Mouse (Mus musculus): Measurements from ENCODE around the gene Chrm3.
"Not testable (repeated sequence)": the region's sequence is repeated elsewhere in the genome, so short reads cannot be mapped to it uniquely, and the experiment has no call there.

Chrm3 gene

DNA sequence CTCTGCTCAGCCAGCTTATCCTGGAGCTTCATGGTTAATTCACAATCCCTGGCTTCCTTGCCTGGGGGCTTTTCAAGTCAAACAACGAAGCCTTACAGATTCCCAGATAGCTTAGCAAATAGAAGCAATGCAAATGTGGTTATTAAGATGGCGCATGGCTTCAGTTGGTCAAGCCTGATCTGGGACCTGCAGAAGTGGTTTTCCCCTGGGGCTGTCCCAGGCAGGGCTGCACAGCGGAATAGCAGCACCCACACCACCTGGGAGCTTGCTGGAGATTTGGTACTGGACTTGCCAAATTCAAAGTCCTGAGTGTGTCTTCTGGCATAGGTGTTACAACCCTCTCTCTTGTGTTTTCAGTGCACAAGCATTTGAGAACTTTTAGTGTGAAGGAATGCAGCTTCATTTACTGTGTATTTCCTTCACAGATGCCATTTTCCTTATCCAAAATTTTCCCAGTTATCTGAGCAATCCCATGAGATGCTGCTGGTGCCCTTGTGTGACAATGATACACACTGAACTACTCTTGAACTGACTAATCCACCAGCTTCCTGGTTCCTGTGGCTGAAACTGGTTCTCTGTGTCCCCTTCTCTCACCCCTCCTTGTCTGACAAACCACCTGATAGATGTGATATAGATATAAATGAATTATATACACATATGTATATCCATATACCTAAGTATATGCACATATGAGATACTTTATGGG is 461.8 kb downstream of the Chrm3 start:
- intact Hi-C loops (cut with DNase I), result no loop called here

DNA sequence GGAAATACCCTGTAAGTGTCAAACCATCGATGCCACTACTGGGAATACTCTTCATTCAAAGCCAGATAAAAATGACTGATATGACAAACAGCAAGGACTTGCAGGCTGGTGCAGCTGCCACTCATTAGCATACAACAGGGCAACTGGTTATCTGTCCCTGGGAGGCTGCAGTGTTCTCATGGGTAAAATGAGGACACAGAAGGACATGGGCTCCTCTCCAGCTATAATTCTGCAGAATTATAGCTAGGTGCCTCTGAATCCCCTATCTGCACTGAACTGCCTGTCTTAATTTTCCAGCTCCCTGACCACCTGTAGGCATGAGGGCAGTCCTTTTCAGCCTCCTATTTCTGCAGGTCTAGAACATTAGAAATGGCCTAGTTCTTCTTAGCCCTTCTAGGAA is 463.4 kb downstream of the Chrm3 start:
- intact Hi-C loops (cut with DNase I), result no loop called here

DNA sequence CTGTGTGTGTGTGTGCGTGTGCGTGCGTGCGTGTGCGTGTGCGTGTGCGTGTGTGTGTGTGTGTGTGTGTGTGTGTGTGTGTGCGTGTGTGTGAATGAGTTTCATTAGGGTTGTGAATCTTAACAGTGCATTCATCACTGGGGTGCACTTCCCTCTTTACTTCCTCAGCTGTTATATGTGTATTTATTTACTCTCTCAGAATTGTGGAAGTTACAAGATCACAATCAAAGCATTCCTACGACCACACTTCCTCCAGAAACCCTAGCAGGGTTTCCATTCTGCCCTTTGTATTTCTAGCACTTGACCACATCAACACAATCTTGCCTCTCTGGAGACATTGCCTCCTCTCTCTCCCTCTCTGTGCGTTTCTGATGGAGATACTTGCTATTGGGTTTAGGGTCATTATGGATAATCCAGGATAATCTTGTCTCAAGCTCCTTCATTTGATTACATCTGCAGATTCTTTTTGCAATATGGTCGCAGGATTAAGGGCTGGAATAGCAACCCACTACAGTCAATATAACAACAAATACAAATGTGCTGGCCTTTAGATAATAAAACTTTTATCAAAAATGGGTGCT is 465.5 kb downstream of the Chrm3 start:
- intact Hi-C loops (cut with DNase I), result no loop called here

DNA sequence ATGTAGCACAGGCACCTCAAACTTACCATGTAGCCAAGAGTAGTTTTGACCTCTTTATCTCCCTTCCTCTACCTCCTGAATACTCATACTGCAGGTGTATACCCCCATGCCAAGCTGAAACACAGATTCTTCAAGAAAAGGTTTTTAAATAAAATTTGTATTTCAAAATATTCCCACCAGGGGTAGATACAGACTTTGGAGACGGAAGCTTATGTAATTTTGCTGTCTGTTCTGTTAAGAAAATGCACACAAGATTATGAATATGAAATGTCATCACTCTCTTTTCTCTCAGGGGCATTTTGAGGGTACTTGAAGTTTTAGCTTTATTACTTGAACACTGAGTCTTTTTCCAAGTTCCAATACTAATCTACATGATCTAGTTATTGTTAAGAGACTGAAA is 469.6 kb downstream of the Chrm3 start:
- intact Hi-C loops (cut with DNase I), result no loop called here

DNA sequence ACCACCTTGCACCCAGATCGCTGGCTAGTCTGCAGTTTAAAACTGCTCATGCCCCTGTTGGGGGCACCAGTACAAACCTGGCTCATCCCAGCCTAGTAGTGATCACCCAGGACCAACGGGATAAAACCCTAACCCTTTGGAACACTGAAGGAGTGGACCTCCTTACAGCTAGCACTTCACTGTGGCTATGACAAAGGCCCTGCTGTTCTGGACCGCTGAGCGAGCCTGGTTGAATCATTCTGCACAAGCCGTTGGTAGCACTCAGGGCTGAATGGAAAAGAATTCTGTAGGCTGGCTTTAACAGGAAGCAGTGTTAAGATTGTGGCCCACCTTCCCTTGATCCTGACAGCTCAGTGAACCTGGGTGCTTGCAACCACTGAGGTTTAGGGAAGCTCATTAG is 470.2 kb downstream of the Chrm3 start:
- intact Hi-C loops (cut with DNase I), result no loop called here

DNA sequence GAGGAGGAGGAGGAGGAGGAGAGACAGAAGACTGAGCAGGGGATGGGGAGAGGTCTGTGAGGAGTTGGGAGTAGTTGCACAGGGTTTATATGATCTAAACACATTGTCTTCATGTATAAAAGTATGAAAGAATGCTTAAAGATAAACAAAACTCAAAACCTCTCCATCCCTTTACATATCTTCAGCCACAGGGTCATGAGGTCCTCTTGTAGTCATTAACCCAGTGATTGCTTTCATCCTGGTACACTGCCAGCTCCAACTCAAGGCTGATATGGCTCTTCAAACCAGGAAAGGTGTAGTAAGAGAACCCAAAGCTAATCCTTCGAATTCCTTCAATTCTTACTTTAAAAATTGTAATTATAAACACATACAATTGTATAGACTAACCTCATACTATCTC is 470.7 kb downstream of the Chrm3 start:
- intact Hi-C loops (cut with DNase I), result loop anchor here (10.0 kb wide), 1 partner anchor 1675 kb away; no protein-coding TSS in a partner anchor

DNA sequence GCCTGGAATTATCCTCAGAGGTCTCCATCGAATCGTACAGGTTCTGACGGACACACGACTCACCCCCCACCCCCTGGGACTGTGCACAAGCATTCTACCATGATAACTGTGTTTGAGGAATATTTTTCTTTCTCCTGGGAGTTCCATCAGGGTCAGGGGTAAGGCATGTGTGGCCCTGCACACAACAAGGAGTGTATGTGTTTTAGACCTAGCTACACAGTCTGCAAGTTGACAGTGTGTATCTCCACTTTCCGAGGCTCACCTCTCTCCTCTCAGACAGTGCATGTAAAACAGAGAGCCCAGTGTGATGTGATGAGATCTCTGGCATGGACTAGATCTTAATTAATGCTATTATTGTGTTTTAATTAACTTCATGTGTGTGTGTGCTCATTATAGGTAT is 472.4 kb downstream of the Chrm3 start:
- intact Hi-C loops (cut with DNase I), result loop anchor here (10.0 kb wide), 1 partner anchor 1677 kb away; no protein-coding TSS in a partner anchor

DNA sequence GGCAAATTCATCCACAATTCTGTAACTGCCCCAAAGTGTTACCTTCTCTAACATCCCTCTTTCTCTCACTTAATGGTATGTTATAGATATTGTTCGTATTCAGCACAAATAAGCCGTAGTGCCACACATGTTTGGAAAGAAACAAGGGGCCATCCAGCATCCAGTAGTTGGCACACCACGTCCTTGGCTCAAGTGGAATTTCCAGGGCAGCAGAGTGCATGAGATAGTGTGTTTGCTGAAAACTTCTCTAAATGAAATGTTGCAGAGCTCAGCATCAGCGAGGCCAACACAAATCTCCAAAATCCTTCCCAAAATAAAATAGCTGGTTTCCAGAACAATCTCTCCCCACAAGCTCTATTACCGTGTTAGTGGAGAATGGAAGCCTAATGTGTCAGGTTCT is 473.4 kb downstream of the Chrm3 start:
- intact Hi-C loops (cut with DNase I), result loop anchor here (10.0 kb wide), 1 partner anchor 1678 kb away; no protein-coding TSS in a partner anchor

DNA sequence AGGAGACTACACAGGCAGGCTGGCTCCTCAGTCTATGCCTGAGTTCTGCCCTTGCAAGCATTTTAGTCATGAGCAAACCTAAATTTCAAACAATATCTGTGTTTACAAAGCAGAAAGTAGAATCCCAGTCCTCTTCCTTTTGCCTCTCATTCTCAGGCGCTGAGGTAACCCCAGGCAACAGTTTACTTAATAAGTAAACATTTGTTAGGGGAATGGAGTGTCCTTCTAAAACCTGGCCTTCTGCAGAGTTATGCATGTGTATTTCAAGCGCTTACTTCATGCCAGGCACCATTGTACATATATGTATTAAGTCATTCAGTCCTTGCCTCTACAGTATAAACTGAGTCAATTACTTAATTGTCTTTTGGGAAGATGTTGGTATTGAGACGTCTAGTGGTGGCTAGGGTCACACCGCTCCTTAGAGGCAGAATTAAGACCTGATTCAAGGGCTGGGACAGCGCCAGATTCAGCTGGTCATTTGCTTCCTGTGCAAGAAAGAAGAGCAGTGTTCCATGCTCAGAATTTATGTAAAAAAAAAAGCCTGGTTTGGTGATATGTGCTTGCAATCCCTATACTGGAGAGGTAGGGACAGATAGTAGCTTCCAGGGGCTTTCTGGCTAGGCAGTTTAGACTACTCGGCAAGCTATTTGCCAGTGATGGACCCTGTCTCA is 474.0 kb downstream of the Chrm3 start:
- intact Hi-C loops (cut with DNase I), result loop anchor here (10.0 kb wide), 1 partner anchor 1678 kb away; no protein-coding TSS in a partner anchor

DNA sequence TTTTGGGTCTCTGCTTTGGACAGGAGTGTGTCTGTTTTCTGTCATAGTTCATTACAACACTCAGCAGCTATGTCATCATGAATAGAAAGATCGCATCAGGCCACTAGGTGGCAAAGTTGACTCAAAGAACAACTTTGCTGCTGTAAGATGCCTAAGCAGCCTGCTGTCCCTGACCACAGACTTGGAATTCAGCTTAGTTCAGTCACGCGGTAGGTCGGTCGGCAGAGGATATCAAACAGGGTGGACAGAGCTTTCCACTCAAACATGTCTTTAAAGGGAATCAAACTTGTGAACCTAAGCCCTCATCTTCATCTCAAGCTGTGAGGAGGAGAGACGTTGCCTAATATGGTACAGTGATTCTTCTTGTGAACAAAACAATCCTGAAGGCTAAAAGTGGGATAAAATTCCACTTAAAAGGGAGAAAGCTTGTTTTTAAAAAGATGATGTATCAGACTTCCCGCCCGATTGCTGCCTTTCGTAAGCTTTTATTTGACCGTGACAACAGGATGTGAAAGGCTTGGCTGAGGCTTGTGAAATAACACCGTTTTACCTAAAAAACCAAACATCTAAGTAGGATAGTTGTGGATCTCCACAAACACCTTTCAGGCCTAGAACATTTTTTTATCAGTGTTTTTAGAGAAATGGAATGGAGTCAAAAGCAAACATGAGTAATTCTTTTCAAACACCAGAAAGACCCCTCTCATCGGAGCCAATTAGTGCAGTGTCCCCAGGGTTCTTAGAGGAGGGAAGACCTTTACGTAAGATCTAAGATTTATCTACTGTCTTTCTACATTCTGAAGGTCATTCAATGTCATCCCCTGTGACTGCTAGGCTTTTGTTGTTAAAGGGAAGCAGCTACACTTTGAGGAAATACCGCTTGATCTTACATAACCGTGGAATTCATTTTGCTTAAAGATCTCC is 478.0 kb downstream of the Chrm3 start:
- intact Hi-C loops (cut with DNase I), result loop anchor here (5.0 to 10.0 kb wide), 3 partner anchors 460 to 1682 kb away; no protein-coding TSS in a partner anchor

DNA sequence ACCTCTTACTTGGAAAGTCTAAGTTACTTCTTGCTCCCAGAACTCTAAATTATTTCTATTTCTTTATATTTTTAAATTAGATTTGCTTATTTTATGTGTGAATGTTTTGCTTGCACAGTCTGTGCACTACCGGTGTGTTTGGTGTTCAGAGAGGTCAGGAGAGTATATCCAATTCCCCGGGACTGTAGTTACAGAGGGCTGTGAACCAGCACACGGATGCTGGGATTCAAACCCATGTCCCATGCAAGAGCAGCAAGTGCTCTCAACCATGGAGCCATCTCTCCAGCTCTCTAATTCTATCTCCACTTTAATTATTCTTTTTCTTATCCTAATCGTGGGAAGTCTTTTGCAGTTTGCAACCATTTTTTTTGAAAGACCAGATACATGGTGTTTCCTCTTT is 478.7 kb downstream of the Chrm3 start:
- intact Hi-C loops (cut with DNase I), result loop anchor here (5.0 to 10.0 kb wide), 3 partner anchors 460 to 1683 kb away; no protein-coding TSS in a partner anchor

DNA sequence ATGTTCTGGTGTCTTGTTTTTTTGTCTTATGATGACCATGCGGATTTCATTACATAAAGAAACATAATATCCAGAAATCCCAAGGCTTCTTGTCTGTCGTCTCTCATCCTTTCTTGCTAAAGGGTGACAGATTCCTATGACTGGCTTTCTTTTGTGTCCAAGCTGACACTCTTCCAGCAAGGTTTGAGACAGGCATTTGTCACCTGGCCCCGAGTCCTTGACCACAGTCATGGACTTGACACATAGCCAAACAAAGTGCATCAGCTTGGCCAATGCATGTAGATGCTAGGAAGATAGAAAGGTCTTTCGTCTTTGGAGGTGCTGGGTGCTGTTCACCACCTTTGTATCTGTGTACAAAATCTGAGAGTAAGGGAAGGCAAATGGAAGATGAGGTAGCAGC is 480.2 kb downstream of the Chrm3 start:
- intact Hi-C loops (cut with DNase I), result loop anchor here (5.0 to 10.0 kb wide), 3 partner anchors 462 to 1684 kb away; no protein-coding TSS in a partner anchor

DNA sequence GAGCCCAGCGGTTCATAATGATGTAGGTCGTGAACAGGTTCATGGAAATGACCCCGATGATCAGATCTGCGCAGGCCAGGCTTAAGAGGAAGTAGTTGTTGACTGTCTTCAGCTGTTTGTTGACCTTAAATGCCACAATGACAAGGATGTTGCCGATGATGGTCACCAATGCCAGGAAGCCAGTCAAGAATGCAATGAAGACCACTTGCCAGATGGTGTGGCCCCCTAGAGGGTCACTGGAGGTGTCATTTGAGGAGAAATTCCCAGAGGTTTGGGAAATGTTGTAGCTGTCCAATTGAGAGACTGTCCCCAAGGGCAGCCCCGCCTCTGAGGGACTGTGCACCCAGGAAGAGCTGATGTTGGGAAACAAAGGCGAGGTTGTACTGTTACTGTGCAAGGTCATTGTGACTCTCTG is 482.0 kb downstream of the Chrm3 start:
- intact Hi-C loops (cut with DNase I), result no loop called here

DNA sequence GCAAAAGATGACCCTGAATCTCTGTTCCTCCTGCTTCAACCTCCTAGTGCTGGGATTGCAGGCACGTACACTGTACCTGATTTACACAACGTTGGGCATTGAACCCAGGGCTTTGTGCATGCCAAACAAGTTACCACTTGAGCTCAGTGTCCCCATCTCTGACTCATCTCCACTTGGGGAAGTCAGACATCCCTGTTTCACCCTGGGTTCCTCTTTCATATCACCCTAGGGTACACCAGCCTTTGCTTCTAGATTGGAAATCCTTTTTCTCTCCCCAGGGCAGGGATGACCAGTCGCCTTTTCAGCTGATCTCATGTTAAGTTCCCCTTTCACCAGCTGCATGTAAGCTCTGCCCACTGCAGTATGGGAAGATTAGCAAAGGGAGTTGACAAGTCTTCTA is 487.3 kb downstream of the Chrm3 start:
- intact Hi-C loops (cut with DNase I), result no loop called here

DNA sequence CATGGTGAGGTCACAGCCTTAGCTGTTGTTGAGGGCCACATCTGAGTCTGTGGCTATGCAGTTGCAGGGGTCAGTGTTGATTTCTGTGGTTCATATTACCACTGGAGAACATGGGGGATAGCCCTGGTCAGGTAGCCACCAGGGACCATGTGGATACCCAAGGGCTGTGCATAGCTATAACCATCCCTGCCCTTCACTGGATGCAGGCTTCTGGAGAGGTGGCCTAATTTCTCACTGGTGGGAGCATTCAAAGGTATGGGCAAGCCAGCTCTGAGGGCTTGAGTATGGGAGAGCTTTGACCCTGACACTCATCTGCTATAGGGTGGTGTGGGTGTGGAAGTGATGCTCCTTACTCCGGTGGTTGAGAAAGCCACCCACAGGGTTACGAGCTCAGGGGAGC is 494.5 kb downstream of the Chrm3 start:
- intact Hi-C loops (cut with DNase I), result no loop called here

DNA sequence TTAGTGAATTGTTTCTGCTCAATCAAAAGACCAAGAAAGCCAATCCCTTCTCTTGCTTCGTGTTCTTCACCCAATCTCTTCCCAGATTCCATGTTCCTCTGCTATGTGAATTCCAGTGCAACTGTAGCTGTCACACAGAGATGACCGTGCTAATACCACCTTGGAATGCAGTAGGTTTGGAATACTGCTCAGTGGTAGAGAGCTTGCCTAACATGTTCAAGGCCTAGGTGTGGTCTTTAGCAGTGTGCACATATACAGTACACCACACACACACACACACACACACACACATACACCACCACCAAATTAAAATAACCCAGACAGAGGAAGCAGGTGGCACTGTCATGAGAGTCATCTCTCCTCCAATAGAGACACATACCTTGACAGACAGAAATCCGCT is 513.1 kb downstream of the Chrm3 start:
- intact Hi-C loops (cut with DNase I), result loop anchor here (2.0 to 5.0 kb wide), 2 partner anchors 285 to 665 kb away; no protein-coding TSS in a partner anchor

DNA sequence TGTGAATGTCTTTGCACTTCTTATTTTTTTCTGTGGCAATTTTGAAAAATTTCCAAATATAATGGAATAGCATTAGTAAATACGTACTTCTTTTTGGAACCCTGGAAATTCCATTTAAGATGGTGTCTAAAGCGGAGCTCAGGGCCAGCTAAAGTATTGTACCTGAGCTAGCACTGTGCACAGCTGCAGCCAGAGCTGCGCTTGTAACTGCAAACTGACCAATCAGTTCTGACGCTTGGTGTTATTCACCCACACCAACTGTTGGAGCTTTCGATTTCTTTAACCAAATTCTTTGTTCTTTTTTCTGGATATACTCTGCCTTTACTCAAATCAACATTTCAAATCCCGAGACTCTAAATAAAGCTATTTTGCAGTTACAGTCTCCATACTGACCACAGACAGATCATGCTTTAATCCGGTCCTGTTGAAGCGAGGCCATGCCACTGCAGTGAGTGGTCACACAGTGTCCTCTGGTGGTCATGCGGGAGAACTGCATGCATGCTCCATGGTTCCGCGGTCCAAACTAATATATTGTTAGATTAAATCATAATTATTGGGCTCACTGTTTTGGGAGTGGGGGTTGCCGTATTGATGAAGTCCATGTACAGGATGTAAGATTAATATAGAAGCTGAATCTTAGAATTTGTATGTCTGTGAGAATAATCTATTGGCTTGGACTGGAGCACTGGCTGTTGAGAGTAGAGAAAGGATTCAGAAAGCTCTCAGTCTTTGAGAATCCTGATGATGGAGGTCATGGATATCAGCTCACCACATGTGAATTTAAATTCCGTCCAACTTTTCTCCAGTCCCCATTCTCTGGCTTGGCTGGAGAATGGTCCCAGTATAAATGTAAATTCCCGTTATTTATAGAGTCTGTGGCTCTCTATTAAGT is 513.9 kb downstream of the Chrm3 start:
- intact Hi-C loops (cut with DNase I), result loop anchor here (2.0 to 5.0 kb wide), 2 partner anchors 284 to 664 kb away; no protein-coding TSS in a partner anchor

DNA sequence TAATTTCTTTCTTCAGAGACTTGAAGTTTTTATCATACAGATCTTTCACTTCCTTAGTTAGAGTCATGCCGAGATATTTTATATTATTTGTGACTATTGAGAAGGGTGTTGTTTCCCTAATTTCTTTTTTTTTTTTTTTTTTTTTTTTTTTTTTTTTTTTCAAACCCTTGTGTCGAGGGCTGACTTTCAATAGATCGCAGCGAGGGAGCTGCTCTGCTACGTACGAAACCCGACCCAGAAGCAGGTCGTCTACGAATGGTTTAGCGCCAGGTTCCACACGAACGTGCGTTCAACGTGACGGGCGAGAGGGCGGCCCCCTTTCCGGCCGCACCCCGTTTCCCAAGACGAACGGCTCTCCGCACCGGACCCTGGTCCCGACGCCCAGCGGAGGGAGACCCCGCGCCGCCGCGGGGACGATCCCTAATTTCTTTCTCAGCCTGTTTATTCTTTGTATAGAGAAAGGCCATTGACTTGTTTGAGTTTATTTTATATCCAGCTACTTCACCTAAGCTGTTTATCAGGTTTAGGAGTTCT is 526.4 kb downstream of the Chrm3 start:
- intact Hi-C loops (cut with DNase I), result not testable (repeated sequence)

DNA sequence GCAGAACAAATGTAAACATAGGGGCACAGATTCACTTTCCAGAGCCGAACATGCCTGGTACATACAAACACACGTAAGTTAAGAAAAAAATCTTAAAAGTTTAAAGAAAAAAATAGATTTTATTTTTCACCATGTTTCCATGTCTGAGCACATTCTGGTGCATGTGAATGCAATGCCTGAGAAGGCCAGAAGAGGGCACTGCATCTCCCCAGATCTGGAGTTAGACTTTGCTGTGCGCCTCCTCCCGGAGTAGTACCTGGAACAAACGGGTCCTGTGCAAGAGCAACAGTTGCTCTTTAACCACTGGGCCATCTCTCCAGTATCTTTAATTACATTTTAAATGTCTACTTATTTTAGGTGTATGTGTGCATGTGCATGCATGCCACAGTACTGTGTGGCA is 534.4 kb downstream of the Chrm3 start:
- intact Hi-C loops (cut with DNase I), result no loop called here
